Mouse (Mus musculus): Measurements from ENCODE around the gene Brca1.

DNA sequence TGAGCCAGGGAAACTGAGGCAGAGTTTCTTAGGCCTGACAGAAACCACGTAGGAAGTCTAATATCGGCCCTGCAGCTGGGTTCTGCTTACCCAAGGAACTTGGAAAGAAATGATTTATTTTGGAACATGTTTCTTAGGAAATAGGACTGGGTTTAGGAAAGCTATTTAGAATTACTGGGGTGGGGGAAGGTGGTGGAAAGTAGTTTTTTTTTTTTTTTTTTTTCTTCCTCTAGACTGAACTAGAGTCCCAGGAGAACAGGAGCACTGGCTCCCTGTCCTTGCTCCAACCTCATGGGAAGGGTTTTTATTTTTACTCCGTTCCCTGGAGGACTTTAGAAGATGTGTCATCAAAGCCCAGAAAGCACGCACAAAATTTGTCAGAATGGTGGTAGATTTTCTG is 82.6 kb downstream of the Brca1 start:
- TF ChIP-seq POLR2A (IDR thresholded peaks at IDR 0.05; ENCODE audit: insufficient read depth, low read depth, low read length) (no peak), CTCF (IDR thresholded peaks at IDR 0.05) (no peak)

All from heart, adult 2 months (tissue).